Mouse (Mus musculus) MEL (cell line): ENCODE data around the gene Krt26. TPM values are rescaled to one million over a fixed set of nuclear protein-coding genes. Genes with fewer than 3 reads are reported as not detected.

Experiments used
- DNase-seq: peaks from one replicate; pipeline ENCODE4 v3.0.0; 2011; ENCODE audit warnings: low read depth, low spot score
- H3K27ac ChIP-seq: 2 replicates; pipeline ENCODE4 v1.5.1; 2012; ENCODE audit warnings: low read depth, mild to moderate bottlenecking, control low read depth, low read length, moderate library complexity; ENCODE audit not compliant: control insufficient read depth
- H3K27me3 ChIP-seq, 2 experiments: fragments of 150-350 bp in 1 of 2; sonication (generic) in 1 of 2; 2 replicates each; pipeline ENCODE4 v1.6.1; 2012; ENCODE audit warnings: low read length in 2 of 2, mild to moderate bottlenecking in 2 of 2, improper control_type of control experiment in 1 of 2, moderate library complexity in 1 of 2; ENCODE audit not compliant: insufficient read depth in 2 of 2, control insufficient read depth in 1 of 2
- H3K36me3 ChIP-seq, 2 experiments: 2 replicates each; pipeline ENCODE4 v1.6.1; 2012 to 2014; ENCODE audit warnings: low read length in 2 of 2, improper control_type of control experiment in 1 of 2, inconsistent platforms in 1 of 2, mild to moderate bottlenecking in 1 of 2; ENCODE audit not compliant: insufficient read depth in 2 of 2, control insufficient read depth in 1 of 2
- H3K4me1 ChIP-seq, 2 experiments: fragments of 150-350 bp in 1 of 2; sonication (generic) in 1 of 2; 2 replicates each; pipeline ENCODE4 v1.6.1; 2012; ENCODE audit warnings: low read length in 2 of 2, improper control_type of control experiment in 1 of 2, mild to moderate bottlenecking in 1 of 2; ENCODE audit not compliant: insufficient read depth in 2 of 2, control insufficient read depth in 1 of 2
- H3K4me3 ChIP-seq, 2 experiments: fragments of 150-350 bp in 1 of 2; sonication (generic) in 1 of 2; 2 replicates each; pipeline ENCODE4 v1.5.1; 2012; ENCODE audit warnings: low read depth in 2 of 2, low read length in 2 of 2, mild to moderate bottlenecking in 2 of 2, moderate library complexity in 2 of 2, control low read depth in 1 of 2, improper control_type of control experiment in 1 of 2; ENCODE audit not compliant: control insufficient read depth in 1 of 2, insufficient read depth in 1 of 2
- H3K79me2 ChIP-seq: 2 replicates; pipeline ENCODE4 v1.6.1; 2012; ENCODE audit warnings: mild to moderate bottlenecking, low read length, moderate library complexity; ENCODE audit not compliant: control insufficient read depth, poor library complexity, insufficient read depth
- H3K9ac ChIP-seq: 2 replicates; pipeline ENCODE4 v1.6.1; 2012; ENCODE audit warnings: low read depth, mild to moderate bottlenecking, control low read depth, low read length, moderate library complexity; ENCODE audit not compliant: control insufficient read depth, poor library complexity, severe bottlenecking
- H3K9me3 ChIP-seq: fragments of 150-350 bp; sonication (generic); replicated peaks from 2 replicates; pipeline ENCODE4 v1.6.1; 2012; ENCODE audit warnings: mild to moderate bottlenecking, low read length, improper control_type of control experiment, moderate library complexity; ENCODE audit not compliant: insufficient read depth
- CHD2 ChIP-seq: IDR thresholded peaks from 2 replicates; pipeline ENCODE4 v1.6.1; 2011; ENCODE audit warnings: low read length, improper control_type of control experiment
- CTCF ChIP-seq, 3 experiments: IDR thresholded peaks in 2 of 3; conservative IDR thresholded peaks in 1 of 3; 2 replicates each; pipeline ENCODE4 v1.5.1; 2011 to 2012; ENCODE audit warnings: low read length in 3 of 3, low read depth in 2 of 3, mild to moderate bottlenecking in 2 of 3, improper control_type of control experiment in 1 of 3, inconsistent platforms in 1 of 3, mixed read lengths in 1 of 3, moderate library complexity in 1 of 3; ENCODE audit not compliant: control insufficient read depth in 1 of 3, insufficient read depth in 1 of 3, poor library complexity in 1 of 3, severe bottlenecking in 1 of 3
- E2F4 ChIP-seq: IDR thresholded peaks from 2 replicates; pipeline ENCODE4 v1.6.1; 2011; ENCODE audit warnings: low read depth, low read length, improper control_type of control experiment, borderline replicate concordance
- ETS1 ChIP-seq: IDR thresholded peaks from 2 replicates; pipeline ENCODE4 v1.6.1; 2012; ENCODE audit warnings: low read depth, mild to moderate bottlenecking, inconsistent platforms, low read length, improper control_type of control experiment, moderate library complexity
- MAFK ChIP-seq: IDR thresholded peaks from 2 replicates; pipeline ENCODE4 v1.6.1; 2011; ENCODE audit warnings: low read depth, mild to moderate bottlenecking, low read length, improper control_type of control experiment, borderline replicate concordance
- MXI1 ChIP-seq: IDR thresholded peaks from 2 replicates; pipeline ENCODE4 v1.6.1; 2011; ENCODE audit warnings: mild to moderate bottlenecking, low read depth, low read length, improper control_type of control experiment
- MYC ChIP-seq: IDR thresholded peaks from 2 replicates; pipeline ENCODE4 v1.6.1; 2011; ENCODE audit warnings: low read depth, mild to moderate bottlenecking, low read length, improper control_type of control experiment, moderate library complexity
- POLR2A ChIP-seq, 2 experiments: IDR thresholded peaks; 2 replicates each; pipeline ENCODE4 v1.6.1; 2011 to 2012; ENCODE audit warnings: low read length in 2 of 2, mild to moderate bottlenecking in 2 of 2, control low read depth in 1 of 2, improper control_type of control experiment in 1 of 2, low read depth in 1 of 2, moderate library complexity in 1 of 2; ENCODE audit not compliant: control insufficient read depth in 1 of 2, insufficient read depth in 1 of 2, poor library complexity in 1 of 2
- POLR2AphosphoS5 ChIP-seq: IDR thresholded peaks from 2 replicates; pipeline ENCODE4 v1.6.1; 2012; ENCODE audit warnings: low read depth, borderline replicate concordance, mild to moderate bottlenecking, inconsistent platforms, low read length, moderate library complexity, mixed read lengths
- RAD21 ChIP-seq: IDR thresholded peaks from 2 replicates; pipeline ENCODE4 v1.6.1; 2011; ENCODE audit warnings: mild to moderate bottlenecking, low read depth, low read length, improper control_type of control experiment
- SIN3A ChIP-seq: IDR thresholded peaks from 2 replicates; pipeline ENCODE4 v1.6.1; 2012; ENCODE audit warnings: low read length, improper control_type of control experiment, inconsistent platforms
- TBP ChIP-seq: IDR thresholded peaks from 2 replicates; pipeline ENCODE4 v1.8.0; 2011; ENCODE audit warnings: low read depth, low read length, improper control_type of control experiment
- USF1 ChIP-seq: IDR thresholded peaks from 2 replicates; pipeline ENCODE4 v1.6.1; 2014; ENCODE audit warnings: low read depth, mild to moderate bottlenecking, inconsistent platforms, low read length, improper control_type of control experiment, moderate library complexity
- ZC3H11A ChIP-seq: IDR thresholded peaks from 2 replicates; pipeline ENCODE4 v1.6.1; 2012; ENCODE audit warnings: low read depth, mild to moderate bottlenecking, inconsistent platforms, low read length, improper control_type of control experiment
- ZKSCAN1 ChIP-seq: IDR thresholded peaks from 2 replicates; pipeline ENCODE4 v1.6.1; 2012; ENCODE audit warnings: low read depth, mild to moderate bottlenecking, inconsistent platforms, low read length, improper control_type of control experiment, moderate library complexity
- polyA plus RNA-seq, 2 experiments: library from polyadenylated mRNA; stranded (reverse) in 1 of 2; unstranded in 1 of 2; fragments of >175 nt in 1 of 2; fragments of >200 nt in 1 of 2; gene quantifications; 2 replicates each; pipeline versions ENCODE4 v1.2.1 to v1.2.4; 2012; ENCODE audit warnings: low replicate concordance in 2 of 2, low read depth in 1 of 2; ENCODE audit not compliant: insufficient read length in 2 of 2, insufficient read depth in 1 of 2, missing spikeins in 1 of 2
- total RNA-seq: library from RNA; depleted of rRNA; stranded (reverse); fragments of 300-350 nt; gene quantifications from 2 replicates; pipeline ENCODE4 v1.2.3, GENCODE M21; 2012

Gene Krt26
- total and polyA plus RNA-seq, 3 experiments: not detected

DNA sequence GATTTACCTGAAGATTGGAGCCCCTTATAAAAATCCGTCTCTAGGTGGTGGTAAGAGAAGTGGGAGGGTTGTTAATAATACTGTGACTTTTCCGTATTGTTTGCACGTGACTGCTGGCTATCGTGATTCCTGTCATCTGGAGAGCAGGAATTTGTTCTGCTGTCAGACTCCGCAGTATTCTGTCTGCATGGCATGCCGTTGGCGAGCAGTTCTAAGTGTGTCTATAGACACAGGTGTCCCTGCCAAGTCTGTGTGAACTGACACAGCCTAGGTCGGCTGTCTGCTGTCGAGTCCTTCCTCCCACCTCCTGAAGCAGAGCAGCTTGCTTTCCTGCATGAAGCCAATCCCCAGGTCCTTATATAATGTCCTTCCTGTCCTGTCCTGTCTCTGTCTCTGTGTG is 18.6 kb downstream of the Krt26 start:
- no peak for DNase-seq

DNA sequence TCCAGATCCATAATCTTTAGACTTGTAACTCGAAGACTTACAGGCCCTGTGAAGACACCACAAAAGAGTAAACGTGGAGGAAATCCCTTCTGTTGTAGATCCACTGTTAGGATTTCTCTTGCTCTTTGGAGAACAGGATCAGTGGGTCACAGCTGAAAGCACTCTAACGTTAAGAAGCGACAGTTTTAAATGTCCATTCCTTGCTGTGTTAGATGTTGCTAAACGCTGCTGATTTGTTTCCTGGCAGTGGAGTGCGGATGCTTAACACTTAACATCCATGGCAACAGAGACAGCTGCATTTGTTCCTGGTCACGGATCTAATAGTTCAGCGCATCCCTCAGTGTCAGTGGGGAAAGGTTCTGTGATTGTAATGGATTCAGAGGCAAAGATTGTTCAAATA is 21.2 kb downstream of the Krt26 start:
- Histone ChIP-seq H3K27me3 (peaks cover 10 to 14% of the 10 kb centered on the region in 2 experiments), H3K4me3 (no peak overlapping the region), H3K4me1 (no peaks in the 10 kb centered on the region), H3K36me3 (no peaks in the 10 kb centered on the region), H3K9ac (no peak overlapping the region), H3K27ac (no peak overlapping the region), H3K9me3 (no peaks in the 10 kb centered on the region), H3K79me2 (no peaks in the 10 kb centered on the region)
- no peak for TF ChIP-seq E2F4
- TF ChIP-seq TBP: no peak
- TF ChIP-seq ZC3H11A: no peak
- no peak for TF ChIP-seq ZKSCAN1
- no peak for TF ChIP-seq POLR2A (IDR thresholded peaks at IDR 0.05; ENCODE audit: control insufficient read depth in 1 of 2, insufficient read depth in 1 of 2, low read depth in 1 of 2, low read length in 2 of 2, poor library complexity in 1 of 2)
- no peak for TF ChIP-seq CTCF (IDR thresholded peaks at IDR 0.05 in 2 of 3, conservative IDR thresholded peaks at IDR 0.05 in 1 of 3; ENCODE audit: control insufficient read depth in 1 of 3, insufficient read depth in 1 of 3, low read depth in 2 of 3, low read length in 3 of 3, poor library complexity in 1 of 3, severe bottlenecking in 1 of 3)
- no peak for TF ChIP-seq ETS1
- no peak for TF ChIP-seq POLR2AphosphoS5
- no peak for TF ChIP-seq SIN3A
- no peak for TF ChIP-seq USF1
- TF ChIP-seq RAD21: no peak
- no peak for TF ChIP-seq MXI1
- DNase-seq: no peak

More for the DNA sequence above, 18.6 kb downstream of the Krt26 start:
- Histone ChIP-seq H3K4me3 (no peak overlapping the region), H3K79me2 (no peaks in the 10 kb centered on the region), H3K4me1 (no peaks in the 10 kb centered on the region), H3K27ac (no peak overlapping the region), H3K36me3 (no peaks in the 10 kb centered on the region), H3K9me3 (no peaks in the 10 kb centered on the region), H3K9ac (no peak overlapping the region), H3K27me3 (peaks cover 5 to 14% of the 10 kb centered on the region in 2 experiments; a peak in 3 of 4 replicates)
- TF ChIP-seq MYC (no peak), USF1 (no peak)

DNA sequence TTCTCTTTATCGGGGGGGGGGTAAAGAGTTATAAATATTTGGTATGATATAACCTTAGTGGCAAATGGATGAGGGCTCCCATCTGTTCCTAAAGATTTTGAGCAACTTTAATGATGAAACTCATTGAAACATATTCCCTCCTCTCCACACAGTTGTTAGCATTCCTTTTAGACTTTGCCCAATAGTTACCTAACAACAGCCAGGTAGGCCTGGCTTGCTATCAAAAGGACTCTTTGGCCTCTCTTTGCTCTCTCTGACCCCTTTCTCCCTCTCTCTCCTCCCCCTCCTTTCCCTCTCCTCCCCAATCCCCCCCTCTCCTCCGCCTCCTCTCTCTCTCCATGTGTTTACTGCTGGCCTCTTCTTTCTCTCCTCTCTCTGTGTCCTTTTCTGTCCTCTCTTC is 23.2 kb downstream of the Krt26 start:
- no peaks in the 10 kb centered on the region for H3K4me1 ChIP-seq
- no peaks in the 10 kb centered on the region for H3K79me2 ChIP-seq
- H3K27ac ChIP-seq: no peak overlapping the region
- no peak overlapping the region for H3K9ac ChIP-seq
- H3K9me3 ChIP-seq: no peaks in the 10 kb centered on the region
- H3K36me3 ChIP-seq: no peaks in the 10 kb centered on the region
- TF ChIP-seq CHD2 (no peak), CTCF (IDR thresholded peaks at IDR 0.05 in 2 of 3, conservative IDR thresholded peaks at IDR 0.05 in 1 of 3; ENCODE audit: control insufficient read depth in 1 of 3, insufficient read depth in 1 of 3, low read depth in 2 of 3, low read length in 3 of 3, poor library complexity in 1 of 3, severe bottlenecking in 1 of 3) (no peak), ZKSCAN1 (no peak), TBP (no peak), MAFK (no peak)
- DNase-seq: no peak
- H3K4me3 ChIP-seq: no peak overlapping the region
- peaks cover 10 to 14% of the 10 kb centered on the region in 2 experiments for H3K27me3 ChIP-seq
